Mouse (Mus musculus): ENCODE measurements at regions not wholly inside any gene's neighbourhood (a gene's known extent, or its start where the extent isn't known, plus 50 kb on each side); places are given as distances from the start of the nearest gene placed in this dataset.

- peak; percentile 6 to 13 for DNase-seq (ENCODE audit: low spot score in 2 of 2)
These were observed 50.9 kb upstream of the Vmn2r9 start for GRCm38 (mm10) chr5:108903134-108903923.
